ENCODE assay signal across 8 mouse cellular contexts in the genomic region with DNA sequence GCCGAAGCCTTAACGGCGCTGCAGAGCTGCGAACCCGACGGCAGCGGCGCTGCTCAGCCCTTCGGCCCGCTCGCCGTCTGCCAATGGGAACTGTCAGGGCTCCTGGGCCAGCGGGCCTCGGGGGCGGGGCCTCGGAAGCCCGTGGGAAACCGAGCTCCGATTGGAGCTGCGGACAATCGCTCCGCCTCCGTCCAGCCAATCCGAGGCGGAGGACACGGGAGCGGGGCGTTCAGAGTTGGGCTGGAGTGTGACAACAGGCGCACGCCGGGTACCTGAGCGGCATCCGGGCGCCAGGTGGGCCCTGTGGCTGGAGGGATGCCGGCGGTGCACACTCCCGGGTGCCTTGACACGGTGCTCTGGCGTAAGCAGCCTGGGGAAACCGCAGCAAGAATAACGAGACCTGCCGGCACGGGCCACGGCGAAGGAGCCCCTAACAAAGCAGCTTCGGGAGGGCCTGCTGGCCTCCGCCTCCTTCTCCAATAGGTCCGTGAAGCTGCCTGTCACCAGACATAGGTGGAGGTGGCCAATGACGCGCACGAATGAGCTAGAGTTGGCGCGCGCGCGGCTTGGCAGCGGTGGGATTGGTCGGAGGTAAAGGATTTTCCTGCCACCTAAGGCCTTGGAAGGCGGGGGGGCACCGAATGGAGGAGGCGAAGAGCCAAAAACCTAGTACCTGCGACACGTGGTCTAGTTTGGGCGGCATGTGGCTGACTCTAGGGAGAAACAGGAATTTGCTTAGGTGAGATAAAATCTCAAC. TPM values are rescaled to one million over a fixed set of nuclear protein-coding genes. Genes with fewer than 3 reads are reported as not detected.
DNase-seq lines count a peak whose midpoint lies in the region; ATAC-seq lines count a peak whose summit lies in the region.

Tiam1 (minus strand) TSS at position 10 of the 757 bp plus-strand sequence.

- peak; percentile 90 to 93 for DNase-seq in adrenal gland, adult 18-20 months (ENCODE audit: low spot score in 2 of 2)
- DNase-seq in embryo, embryonic 10.5 days (ENCODE audit: low spot score) = peak; percentile 98
- peak; percentile 93 for DNase-seq in gastrocnemius, postnatal 10 days
- DNase-seq in induced T-regulatory cell, adult 2 months (ENCODE audit: low read depth) = peak; percentile 97
- peak; percentile 96 for DNase-seq in left cerebral cortex, adult 8-10 months (ENCODE audit: low spot score in 2 of 2)
- peak; percentile 98 for DNase-seq in right cerebral cortex, adult 18-20 months
- DNase-seq in urinary bladder, adult 2 months (ENCODE audit: low spot score) = peak; percentile 96

- ATAC-seq in megakaryocyte, adult 5-6 weeks (ENCODE audit: poor library complexity, severe bottlenecking) = peak; percentile 80

RNA-seq across cellular contexts. Expression of gene Tiam1, which starts in this region (rescaled TPM):
- total RNA-seq in adrenal gland, adult 18-20 months (2021) = 10 to 100 TPM; 56.4 to 59.2 TPM
- 10 to 100 TPM in 1 of 2 experiments, 1 to 10 TPM in 1; 9.7 to 11.0 TPM for total RNA-seq in gastrocnemius, postnatal 10 days (2021)
- 100 to 1,000 TPM in 3 of 4 experiments, 10 to 100 TPM in 1; 96.3 to 147 (median 119) TPM for total RNA-seq in left cerebral cortex, adult 8-10 months (2022)
- 61.3 and 80.9 TPM in 2 replicates for total RNA-seq in megakaryocyte, adult 5-6 weeks (2015)
- 60.0 and 74.7 TPM in 2 replicates for total RNA-seq in megakaryocyte, adult 5-6 weeks (2017)
- polyA plus RNA-seq in urinary bladder, adult 2 months (2012; rRNA removed) = 9.0 and 19.4 TPM in 2 replicates

Comparison
In these comparisons a context has a peak if more than half of its experiments do, and no peak if none do; other contexts are left out.
1. Peak in every context shown above with its lines: DNase-seq and ATAC-seq.
2. RNA of gene Tiam1 (total RNA-seq): 96.3 to 147 TPM in left cerebral cortex, adult 8-10 months, 60.0 to 80.9 TPM in megakaryocyte, adult 5-6 weeks and 56.4 to 59.2 TPM in adrenal gland, adult 18-20 months; 9.7 to 11.0 TPM in gastrocnemius, postnatal 10 days; every median in the first group is over 4 times any median in the second.